In the genomic region with DNA sequence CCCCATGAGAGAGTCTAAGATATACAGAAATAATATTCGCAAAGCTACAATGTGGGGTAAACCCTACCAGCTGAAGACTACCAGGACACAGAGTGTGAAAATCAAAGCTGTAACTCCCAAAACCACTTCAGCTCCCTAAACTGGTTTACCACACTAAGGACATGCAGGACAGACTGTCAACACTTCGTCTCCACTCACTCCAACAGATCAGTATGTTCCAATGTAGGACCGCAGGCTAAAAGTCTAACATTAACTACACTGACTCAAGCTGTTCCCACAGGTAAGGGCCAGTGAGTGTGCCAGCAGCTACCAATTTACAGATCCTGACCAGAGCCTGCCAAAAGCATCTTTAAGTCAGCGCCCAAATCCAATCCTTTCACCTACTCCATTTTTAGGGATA, we compare ENCODE assay signal across 12 mouse cellular contexts.
A peak's percentile ranks its signal among the peaks of the same experiment; 100 is the strongest.
DNase-seq lines count a peak whose midpoint lies in the region; ATAC-seq and TF ChIP-seq lines count a peak whose summit lies in the region.
"Had no signal": no experiment of that assay in that cellular context is flagged by ENCODE, and none has a peak within 500 bp of the region (broad histone marks: within the 10 kb centered on the region; RNA-seq: fewer than 3 reads in every experiment).

No protein-coding gene starts in this region.

- H3K9ac ChIP-seq in heart, adult 2 months (ENCODE audit: low read depth, low read length): no peak overlapping the region
- H3K9ac ChIP-seq in heart, embryonic 15.5 days: no peak overlapping the region
- no peak overlapping the region for H3K9ac ChIP-seq in liver, embryonic 11.5 days (ENCODE audit: low read depth, low read length)
- H3K9ac ChIP-seq: liver, embryonic 14.5 days had no signal

- ATAC-seq in heart, embryonic 15.5 days (replicated peaks; ENCODE audit: insufficient number of reproducible peaks, insufficient read depth, low FRiP score, low read depth): 0 out of 2 replicates have a peak, but pooled peaks have one; percentile 27
- ATAC-seq in liver, embryonic 11.5 days (replicated peaks; ENCODE audit: low FRiP score): no peak
- ATAC-seq: forebrain, embryonic 16.5 days had no signal

- H3K9me3 ChIP-seq in heart, embryonic 15.5 days (replicated peaks): no peaks in the 10 kb centered on the region
- no peaks in the 10 kb centered on the region for H3K9me3 ChIP-seq in liver, embryonic 11.5 days (ENCODE audit: control insufficient read depth, low read length)

- no peak for TF ChIP-seq CTCF in heart, adult 2 months (IDR thresholded peaks at IDR 0.05)

- H3K27me3 ChIP-seq in heart, adult 2 months (ENCODE audit: control insufficient read depth, insufficient read depth, low read length): no peaks in the 10 kb centered on the region
- H3K27me3 ChIP-seq in heart, embryonic 15.5 days: no peaks in the 10 kb centered on the region
- H3K27me3 ChIP-seq in liver, embryonic 11.5 days (replicated peaks; ENCODE audit: control insufficient read depth, insufficient read depth, low read length): no peaks in the 10 kb centered on the region

- H3K4me1 ChIP-seq in heart, adult 2 months (ENCODE audit: control insufficient read depth, insufficient read depth, low read length): peaks cover 11% of the 10 kb centered on the region
- H3K4me1 ChIP-seq in heart, embryonic 15.5 days (replicated peaks): peaks cover 27% of the 10 kb centered on the region
- no peaks in the 10 kb centered on the region for H3K4me1 ChIP-seq in liver, embryonic 11.5 days (replicated peaks; ENCODE audit: control insufficient read depth, insufficient read depth, low read length)

- intact Hi-C loops in heart, adult 2 months (cut with DNase I): no loop called here
- intact Hi-C loops in heart, postnatal 14 days (cut with DNase I): no loop called here

- 0 out of 2 replicates have a peak, but pooled peaks cover 2% of the 10 kb centered on the region for H3K79me2 ChIP-seq in heart, adult 2 months (replicated peaks; ENCODE audit: control insufficient read depth, insufficient read depth, low read length)

- peak in 1 of 2 experiments; percentile 60 for DNase-seq in heart, adult 2 months
- no peak for DNase-seq in heart, postnatal 14 days
- peak; percentile 1 for DNase-seq in right cerebral cortex, postnatal 25 days
- no peak for DNase-seq in right cerebral cortex, postnatal 36 days (ENCODE audit: low spot score in 2 of 2)
- DNase-seq in retina, embryonic 14.5 days (ENCODE audit: low spot score): no peak
- no peak for DNase-seq in liver, embryonic 11.5 days (ENCODE audit: low spot score)
- DNase-seq: cerebellum, adult 9-10 months; gastrocnemius, adult 2 months; right cerebral cortex, adult 18-20 months had no signal

- no peak overlapping the region for H3K4me3 ChIP-seq in heart, adult 2 months
- H3K4me3 ChIP-seq in heart, embryonic 15.5 days: no peak overlapping the region
- no peak overlapping the region for H3K4me3 ChIP-seq in liver, embryonic 11.5 days (ENCODE audit: low read depth, low read length)
- H3K4me3 ChIP-seq: gastrocnemius, adult 2 months had no signal

- 75% methylated on average over 4 of the region's 4 CpGs for WGBS in heart, adult 2 months
- 54% methylated on average over 4 of the region's 4 CpGs for WGBS in heart, embryonic 15.5 days
- 89% methylated on average over 4 of the region's 4 CpGs for WGBS in liver, embryonic 11.5 days

- H3K36me3 ChIP-seq in heart, adult 2 months (ENCODE audit: control insufficient read depth, insufficient read depth, low read length): peaks cover 6% of the 10 kb centered on the region; the same call in 1 of the 2 replicates
- H3K36me3 ChIP-seq in heart, embryonic 15.5 days: peaks cover 27% of the 10 kb centered on the region
- peaks cover 20% of the 10 kb centered on the region for H3K36me3 ChIP-seq in liver, embryonic 11.5 days (ENCODE audit: control insufficient read depth, insufficient read depth, low read length)

- TF ChIP-seq EP300 in heart, adult 2 months (IDR thresholded peaks at IDR 0.05; ENCODE audit: insufficient read depth, low read depth, low read length): 0 out of 2 replicates have a peak, but pooled peaks have one; percentile 50

- peak overlapping the region; percentile 56 for H3K27ac ChIP-seq in heart, adult 2 months
- peak overlapping the region; percentile 59 for H3K27ac ChIP-seq in heart, embryonic 15.5 days
- H3K27ac ChIP-seq in liver, embryonic 11.5 days (ENCODE audit: low read depth, low read length): no peak overlapping the region
- H3K27ac ChIP-seq: gastrocnemius, adult 2 months; liver, embryonic 14.5 days had no signal

- H3K4me2 ChIP-seq in heart, embryonic 15.5 days: no peak overlapping the region
- no peak overlapping the region for H3K4me2 ChIP-seq in liver, embryonic 11.5 days

- peak; percentile 9; the same call in 1 of the 2 replicates for TF ChIP-seq POLR2A in heart, adult 2 months (IDR thresholded peaks at IDR 0.05; ENCODE audit: insufficient read depth, low read depth, low read length)
